Mouse (Mus musculus): ENCODE measurements around the gene Olfr237-ps1. TPM values are rescaled to one million over a fixed set of nuclear protein-coding genes. Genes with fewer than 3 reads are reported as not detected.

Olfr237-ps1 gene
- polyA plus RNA-seq (2017; shearing (Covaris generic)): 0.15 TPM

GRCm38 (mm10) chr6:43146267-43146666 lies at the start of gene Olfr237-ps1:
TSS of gene Olfr237-ps1 (plus strand) at chr6:43146567.

GRCm38 (mm10) chr6:43106069-43106468 lies 40.3 kb upstream of the Olfr237-ps1 start, which contains the start of gene Olfr441:
TSS of gene Olfr441 (plus strand) at chr6:43106369.

GRCm38 (mm10) chr6:43162982-43163381 lies 16.6 kb downstream of the Olfr237-ps1 start, which contains the start of gene Olfr437:
TSS of gene Olfr437 (plus strand) at chr6:43163282.

GRCm38 (mm10) chr6:43171840-43172239 lies 25.5 kb downstream of the Olfr237-ps1 start, which contains the start of gene Olfr13:
TSS of gene Olfr13 (plus strand) at chr6:43172140.

GRCm38 (mm10) chr6:43196781-43197180 lies 50.4 kb downstream of the Olfr237-ps1 start, which contains the start of gene Olfr435:
TSS of gene Olfr435 (plus strand) at chr6:43197146.

Other genes with a start within 250 kb of the Olfr237-ps1 start
- gene Olfr447, start 237.7 kb upstream of the Olfr237-ps1 start, polyA plus RNA-seq (2017; shearing (Covaris generic)): not detected
- 0.09 TPM for gene Olfr446, start 225.2 kb upstream of the Olfr237-ps1 start, polyA plus RNA-seq (2017; shearing (Covaris generic))
- gene Olfr444, start 197.5 kb upstream of the Olfr237-ps1 start, polyA plus RNA-seq (2017; shearing (Covaris generic)): not detected
- gene Olfr441, start 40.2 kb upstream of the Olfr237-ps1 start, polyA plus RNA-seq (2017; shearing (Covaris generic)): not detected
- not detected for gene Olfr437, start 16.7 kb downstream of the Olfr237-ps1 start, polyA plus RNA-seq (2017; shearing (Covaris generic))
- not detected for gene Olfr13, start 25.6 kb downstream of the Olfr237-ps1 start, polyA plus RNA-seq (2017; shearing (Covaris generic))
- gene Olfr435, start 50.6 kb downstream of the Olfr237-ps1 start, polyA plus RNA-seq (2017; shearing (Covaris generic)): not detected
- gene Olfr434, start 66.5 kb downstream of the Olfr237-ps1 start, polyA plus RNA-seq (2017; shearing (Covaris generic)): not detected
- gene Olfr47, start 85.0 kb downstream of the Olfr237-ps1 start, polyA plus RNA-seq (2017; shearing (Covaris generic)): not detected
- 0.37 TPM for gene Arhgef5, start 119.0 kb downstream of the Olfr237-ps1 start, polyA plus RNA-seq (2017; shearing (Covaris generic))
- not detected for gene Nobox, start 163.0 kb downstream of the Olfr237-ps1 start, polyA plus RNA-seq (2017; shearing (Covaris generic))